Mouse (Mus musculus) erythroblast, adult 5-6 weeks (primary cell): ENCODE data around the gene Chrng. TPM values are rescaled to one million over a fixed set of nuclear protein-coding genes. Genes with fewer than 3 reads are reported as not detected.

Source experiments
- ATAC-seq: replicated peaks from 2 replicates; pipeline ENCODE4 v1.8.0; 2016; ENCODE audit warnings: moderate number of reproducible peaks, mild to moderate bottlenecking, moderate TSS enrichment, inconsistent platforms; ENCODE audit not compliant: poor library complexity, low FRiP score, severe bottlenecking
- total RNA-seq, 2 experiments: library from RNA; stranded (forward) in 1 of 2; stranded (reverse) in 1 of 2; fragments of 150-400 nt in 1 of 2; fragments of 200-764, 138-1000 nt in 1 of 2; gene quantifications; 2 replicates each; pipeline versions ENCODE4 v1.2.3 to v1.2.4; 2015 to 2017; ENCODE audit warnings: low replicate concordance in 2 of 2

Chrng gene
- total RNA-seq, 2 experiments from 2014 or later, result not detected

DNA sequence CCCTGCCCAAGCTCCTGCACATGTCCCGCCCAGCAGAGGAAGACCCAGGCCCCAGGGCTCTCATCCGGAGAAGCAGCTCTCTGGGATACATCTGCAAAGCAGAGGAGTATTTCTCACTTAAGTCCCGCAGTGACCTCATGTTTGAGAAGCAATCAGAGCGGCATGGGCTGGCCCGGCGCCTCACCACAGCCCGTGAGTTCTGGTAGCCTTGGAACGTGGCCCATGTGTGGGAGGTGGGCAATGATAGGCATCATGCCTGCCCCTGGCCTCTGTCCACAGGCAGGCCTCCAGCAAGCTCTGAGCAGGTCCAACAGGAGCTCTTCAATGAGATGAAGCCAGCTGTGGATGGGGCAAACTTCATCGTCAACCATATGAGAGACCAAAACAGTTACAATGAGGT, 7.2 kb upstream of the Chrng start:
- no peak for ATAC-seq

DNA sequence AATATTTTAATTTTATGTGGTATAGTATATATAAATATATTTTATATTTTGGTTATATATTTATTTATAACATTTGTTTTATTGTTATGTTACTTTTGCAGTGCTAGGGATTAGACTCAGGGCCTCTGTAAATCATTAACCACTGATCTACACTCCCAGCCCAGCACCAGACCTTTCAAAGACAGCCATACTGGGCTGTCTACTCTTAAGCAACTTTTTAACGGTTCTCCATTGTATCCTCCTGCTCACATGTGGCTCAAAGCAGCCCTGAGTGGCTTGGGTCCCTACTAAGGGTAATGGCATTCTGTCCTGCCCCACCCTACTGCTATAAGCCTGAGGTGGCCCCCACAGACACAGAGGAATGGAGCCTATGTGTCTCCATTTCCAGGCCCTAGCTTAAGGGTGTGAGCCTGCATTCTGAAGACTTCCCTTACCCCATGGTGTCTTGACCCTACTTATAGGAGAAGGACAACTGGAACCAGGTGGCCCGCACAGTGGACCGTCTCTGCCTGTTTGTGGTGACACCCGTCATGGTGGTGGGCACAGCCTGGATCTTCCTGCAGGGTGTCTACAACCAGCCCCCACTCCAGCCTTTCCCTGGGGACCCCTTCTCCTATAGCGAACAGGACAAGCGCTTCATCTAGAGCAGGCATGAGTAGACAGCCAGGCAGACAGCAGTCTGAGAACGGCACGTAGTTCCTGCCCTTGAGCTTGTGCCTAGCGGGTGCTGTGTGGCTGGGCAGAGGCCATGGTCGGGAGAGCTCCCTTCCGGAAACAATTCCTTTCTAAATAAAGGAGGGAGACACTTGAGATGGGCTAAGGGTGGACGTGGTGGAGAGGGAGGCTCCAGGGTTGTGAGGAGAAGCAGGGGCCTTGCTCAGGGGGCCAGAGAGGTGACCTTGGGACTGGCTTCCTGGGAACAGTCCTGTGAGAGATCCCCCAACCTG, 6.1 kb upstream of the Chrng start:
- no peak for ATAC-seq

DNA sequence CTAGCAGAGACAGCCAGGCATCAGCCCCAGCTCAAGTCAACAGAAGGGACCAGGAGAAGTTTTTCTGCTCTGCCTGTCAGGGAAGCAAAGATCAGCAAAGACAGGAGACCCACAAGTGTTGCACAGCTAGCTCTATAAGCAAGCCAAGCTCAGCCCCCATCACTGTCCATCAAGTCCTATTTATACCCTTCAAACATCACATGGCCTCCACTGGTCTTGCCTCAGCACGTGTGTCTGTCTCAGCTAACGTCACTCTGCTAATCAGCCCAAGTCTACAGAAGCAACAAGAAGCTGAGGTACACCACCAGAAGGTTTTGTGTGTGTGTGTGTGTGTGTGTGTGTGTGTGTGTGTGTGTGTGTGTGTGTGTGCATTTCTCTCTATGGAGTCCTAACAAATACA, 3.6 kb upstream of the Chrng start:
- ATAC-seq, result no peak

DNA sequence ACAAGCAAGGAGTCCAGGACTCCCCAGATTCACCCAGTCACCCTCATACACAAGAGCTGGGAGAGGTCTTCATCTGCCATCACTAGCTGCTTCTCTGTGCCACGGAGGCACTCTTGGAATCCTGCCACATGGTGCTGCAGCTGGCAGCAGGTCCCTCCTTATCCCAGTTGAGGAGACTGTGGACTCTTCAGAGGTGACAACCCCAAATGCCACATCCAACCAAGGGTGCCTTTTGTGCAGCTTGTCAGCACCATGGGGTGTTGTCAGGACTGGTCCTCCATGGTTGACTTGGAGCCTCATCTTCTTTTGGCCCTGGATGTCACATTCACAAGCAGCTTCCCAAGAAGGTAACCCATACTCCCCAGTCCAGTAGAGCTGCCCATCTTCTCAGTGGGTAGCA, 2.6 kb upstream of the Chrng start:
- ATAC-seq, result no peak

DNA sequence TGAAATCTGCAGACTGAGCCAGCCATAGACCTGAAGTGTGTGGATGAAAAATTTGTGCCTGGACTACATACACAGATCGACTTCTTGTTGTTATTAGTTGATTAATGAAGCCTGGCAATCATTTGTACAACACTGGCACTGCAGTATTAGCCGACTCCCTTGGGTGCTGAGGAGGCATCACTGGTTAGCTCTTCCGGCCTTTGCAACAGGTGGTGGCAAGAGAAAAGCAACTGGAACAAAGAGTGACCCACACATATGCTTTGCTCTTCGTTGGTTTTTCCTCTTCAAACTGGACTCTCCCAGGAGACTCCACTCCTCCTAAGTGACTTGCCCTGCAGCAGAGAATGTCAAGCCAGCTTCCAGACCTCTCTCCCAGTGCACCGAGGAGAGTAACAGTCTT, 678 bp upstream of the Chrng start:
- no peak for ATAC-seq

DNA sequence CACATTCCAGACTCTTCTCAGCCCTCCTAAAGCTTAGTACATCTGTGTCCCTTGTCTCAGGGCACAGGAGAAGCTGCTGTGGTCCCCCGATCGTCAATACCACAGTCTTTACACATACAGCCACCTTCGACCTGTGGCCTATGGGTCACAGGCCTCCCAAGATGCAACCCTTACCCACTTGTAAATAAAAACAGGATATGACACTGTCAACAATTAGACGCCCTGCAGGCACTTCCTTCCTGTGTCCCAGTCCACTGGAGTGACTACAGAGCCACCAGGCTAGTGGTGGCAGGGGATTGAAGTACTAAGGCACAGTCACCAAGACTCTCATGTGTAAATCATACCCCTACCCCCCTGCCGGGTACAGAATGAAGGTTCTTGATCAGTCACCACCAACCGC, 581 bp downstream of the Chrng start:
- no peak for ATAC-seq

DNA sequence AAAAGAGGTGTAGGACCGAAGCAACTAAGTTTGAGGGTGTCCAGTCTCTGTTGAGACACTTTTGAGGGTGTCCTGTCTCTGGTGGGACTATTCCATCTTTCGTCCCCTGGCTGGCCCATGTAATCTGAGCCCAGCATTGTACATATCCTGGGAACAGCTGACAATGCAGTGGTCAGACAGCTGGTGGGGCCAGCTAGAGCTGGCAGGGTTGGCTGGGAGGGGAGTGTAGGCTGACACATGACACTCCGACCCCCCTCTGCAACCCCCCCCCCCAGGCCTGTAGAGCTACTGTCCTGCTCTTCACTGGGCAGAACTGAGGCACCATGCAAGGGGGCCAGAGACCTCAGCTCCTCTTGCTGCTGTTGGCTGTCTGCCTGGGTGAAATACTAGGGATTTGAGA, 1.0 kb downstream of the Chrng start:
- no peak for ATAC-seq

DNA sequence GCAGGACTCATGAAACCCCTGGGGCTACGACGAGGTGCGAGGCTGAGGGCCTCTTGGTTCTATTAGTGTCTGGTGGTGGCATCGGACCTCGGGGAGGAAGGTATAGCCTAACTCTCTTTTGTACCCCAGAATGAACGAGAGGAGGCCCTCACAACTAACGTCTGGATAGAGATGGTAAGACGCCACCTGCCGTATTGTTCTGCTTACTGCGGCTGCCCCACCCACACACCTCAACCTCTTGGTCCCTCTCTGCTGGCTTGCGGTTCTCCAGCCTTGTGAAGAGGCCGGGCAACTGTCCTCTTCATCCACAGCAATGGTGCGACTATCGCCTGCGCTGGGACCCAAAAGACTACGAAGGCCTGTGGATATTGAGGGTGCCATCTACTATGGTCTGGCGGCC, 1.9 kb downstream of the Chrng start:
- no peak for ATAC-seq

DNA sequence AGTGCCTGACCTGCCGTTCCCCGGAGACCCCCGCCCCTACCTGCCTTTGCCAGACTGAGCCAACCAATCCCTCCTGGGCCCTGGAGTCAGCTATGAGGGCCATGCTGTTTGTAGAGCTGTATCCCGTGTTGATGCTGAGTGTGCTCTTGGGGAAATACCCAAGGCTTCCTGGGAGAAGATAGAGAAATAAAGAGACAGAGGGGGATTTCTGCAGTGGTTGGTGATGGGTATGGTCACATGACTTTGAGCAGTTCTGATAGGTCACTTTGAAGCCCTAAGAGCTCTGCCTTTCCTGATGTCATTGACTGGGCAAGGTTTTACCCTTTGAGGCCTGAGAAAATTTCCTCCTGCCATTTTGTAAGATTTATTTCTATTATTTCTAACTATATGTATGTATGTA, 7.0 kb downstream of the Chrng start:
- no peak for ATAC-seq

DNA sequence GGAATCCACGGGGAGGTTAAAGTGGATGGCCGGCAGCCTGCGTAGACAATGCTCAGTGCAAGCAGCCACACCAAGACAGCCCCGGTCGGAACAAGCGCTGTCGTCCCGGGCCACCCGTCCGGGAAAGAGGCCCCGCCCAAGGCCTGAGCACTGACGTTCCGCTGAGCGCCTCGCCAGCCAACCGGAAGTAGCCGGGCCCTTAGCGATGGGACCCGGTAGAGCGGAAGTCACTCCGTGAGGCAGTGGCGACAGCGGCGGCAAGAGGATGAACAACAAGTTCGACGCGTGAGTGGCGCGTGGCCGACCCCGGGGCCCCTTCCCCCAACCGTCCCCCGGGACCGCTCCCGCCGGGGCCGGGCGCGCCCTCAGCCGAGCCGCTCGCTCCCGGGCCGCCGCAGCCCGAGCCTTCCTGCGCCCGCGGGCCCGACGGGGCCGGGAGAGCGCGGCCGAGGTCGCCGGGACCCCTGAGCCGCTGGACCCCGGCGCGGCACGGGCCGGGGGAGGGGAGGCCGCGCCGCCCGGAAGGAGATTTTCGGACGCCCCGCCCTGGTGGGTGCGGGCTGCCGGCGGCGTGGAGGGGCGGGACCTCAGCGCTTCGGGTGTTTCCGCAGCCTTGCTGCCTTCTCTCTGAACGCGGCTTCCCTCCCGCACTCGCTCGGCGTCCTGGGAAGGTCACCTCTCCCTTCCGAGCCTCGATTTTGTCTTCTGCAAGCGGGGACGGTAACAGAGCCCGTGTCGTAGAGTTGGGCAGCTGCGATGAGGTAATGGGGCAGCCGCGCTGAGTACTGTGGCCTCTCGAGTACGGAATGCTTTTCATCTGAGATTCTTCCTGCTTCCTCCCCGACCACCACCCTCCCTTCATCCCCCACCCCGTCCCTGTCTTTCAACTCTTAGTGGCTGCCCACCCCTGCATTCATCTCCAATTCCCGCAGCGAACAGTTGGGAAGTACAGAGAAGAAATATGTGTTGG, 9.6 kb downstream of the Chrng start, which contains the start of gene Eif4e2:
Eif4e2 (plus strand) TSS at position 180 of the 970 bp plus-strand sequence.
- peak; percentile 95 for ATAC-seq

DNA sequence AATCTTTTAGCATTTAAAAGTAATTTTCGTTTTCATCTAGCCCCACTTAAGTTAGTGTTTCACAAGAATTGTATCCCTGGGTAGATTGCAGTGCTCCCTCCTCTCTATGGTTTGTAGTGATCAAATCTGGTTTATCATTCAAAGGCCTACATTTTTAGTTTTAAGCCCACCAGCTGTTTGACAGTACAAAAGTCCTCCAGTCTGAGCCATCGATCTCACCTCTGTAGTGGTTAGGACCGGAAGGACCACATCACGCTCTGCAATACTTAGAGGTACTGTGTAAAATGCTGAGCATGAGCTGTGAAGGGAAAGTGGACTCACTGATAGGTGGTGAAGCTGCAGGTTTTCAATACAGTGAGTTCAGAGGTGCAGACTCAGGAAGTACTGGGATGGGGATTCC, 10.3 kb downstream of the Chrng start:
- no peak for ATAC-seq

DNA sequence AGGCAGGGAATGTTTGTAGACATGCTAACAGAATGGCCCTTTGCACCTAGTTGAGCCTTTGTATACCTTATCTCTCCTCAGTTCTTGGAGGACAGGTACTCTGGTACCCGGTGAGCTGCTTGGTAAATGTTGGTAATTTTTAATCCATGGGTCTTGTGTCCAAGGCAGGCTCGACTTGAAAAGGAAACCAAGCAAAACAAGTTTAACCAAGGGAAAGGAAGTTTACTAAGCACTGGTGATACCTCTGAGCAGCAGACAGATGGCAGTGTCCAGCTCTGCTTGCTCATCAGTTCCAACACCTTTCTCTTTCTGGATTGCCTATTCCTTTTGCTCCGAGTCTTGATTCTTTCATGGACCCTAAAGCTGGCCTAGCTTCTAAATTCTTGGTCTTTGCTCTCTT, 13.5 kb downstream of the Chrng start:
- ATAC-seq, result no peak

DNA sequence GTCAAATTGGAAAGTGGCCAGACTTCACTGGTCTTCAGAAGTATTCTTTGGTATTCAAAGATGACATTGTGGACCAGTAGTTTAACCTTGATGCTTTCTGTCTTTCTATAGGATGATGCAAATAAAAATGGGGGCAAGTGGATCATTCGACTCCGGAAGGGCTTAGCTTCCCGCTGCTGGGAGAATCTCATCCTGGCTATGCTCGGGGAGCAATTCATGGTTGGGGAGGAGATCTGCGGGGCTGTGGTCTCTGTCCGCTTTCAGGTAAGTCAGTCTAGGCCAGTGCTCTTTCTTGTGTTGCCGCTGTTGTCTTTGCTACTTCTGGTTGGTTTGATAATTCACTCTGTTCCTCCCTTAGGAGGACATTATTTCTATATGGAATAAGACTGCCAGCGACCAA, 21.3 kb downstream of the Chrng start:
- ATAC-seq, result no peak

DNA sequence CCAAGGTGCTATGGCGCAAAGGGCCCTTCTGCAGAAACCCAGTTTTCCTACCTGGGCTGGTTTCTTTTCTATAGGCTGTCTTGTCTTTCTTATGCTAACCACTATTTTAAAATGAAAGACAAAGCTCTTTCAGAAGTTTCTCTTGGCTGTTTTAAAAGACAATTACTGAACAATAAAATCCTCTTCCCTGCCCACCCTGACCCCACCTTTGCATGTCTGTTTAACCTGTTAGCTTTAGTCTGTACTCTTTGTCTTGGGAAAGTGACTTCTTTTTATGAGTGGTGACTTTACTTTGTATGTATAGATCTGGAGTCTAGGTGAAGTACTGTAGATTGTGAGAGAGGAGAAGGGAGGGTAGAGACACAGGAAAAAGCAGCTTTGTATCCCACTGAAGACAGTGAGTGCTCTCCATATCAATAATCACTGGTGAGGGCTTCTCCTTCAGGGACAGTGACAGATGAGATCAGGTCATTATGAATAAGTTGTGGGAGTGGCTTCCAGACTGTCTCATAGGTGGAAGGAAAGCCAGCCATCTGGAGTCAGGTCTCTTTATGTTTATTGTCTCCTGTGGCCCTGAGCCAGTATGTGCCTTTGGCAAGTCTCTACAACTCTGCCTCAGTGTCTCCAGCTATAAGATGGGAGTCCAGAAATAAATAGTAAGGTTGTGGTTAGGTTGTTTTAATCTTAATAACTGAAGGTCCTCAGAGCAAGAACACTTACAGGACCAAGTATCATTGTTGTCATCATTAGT, 22.1 kb downstream of the Chrng start:
- ATAC-seq, result no peak

DNA sequence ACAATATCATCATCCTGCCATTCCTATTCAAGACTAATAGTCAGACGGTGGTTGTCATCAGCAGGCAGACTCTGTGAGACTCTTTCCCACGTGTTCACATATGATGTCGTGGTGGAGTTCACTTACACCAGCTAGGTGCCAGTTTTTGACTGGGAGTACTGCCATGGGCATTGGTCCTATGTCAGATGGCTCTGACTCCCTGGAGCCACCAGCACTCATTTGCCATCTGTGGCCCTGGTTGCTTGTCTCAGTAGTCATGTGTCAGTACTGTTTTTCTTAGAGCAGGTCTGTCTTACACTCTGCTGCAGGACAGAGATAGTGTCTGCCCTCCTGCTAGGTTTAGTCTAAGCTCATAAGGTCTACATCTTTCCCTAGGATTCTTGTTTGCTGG, 22.7 kb downstream of the Chrng start:
- ATAC-seq, result no peak

DNA sequence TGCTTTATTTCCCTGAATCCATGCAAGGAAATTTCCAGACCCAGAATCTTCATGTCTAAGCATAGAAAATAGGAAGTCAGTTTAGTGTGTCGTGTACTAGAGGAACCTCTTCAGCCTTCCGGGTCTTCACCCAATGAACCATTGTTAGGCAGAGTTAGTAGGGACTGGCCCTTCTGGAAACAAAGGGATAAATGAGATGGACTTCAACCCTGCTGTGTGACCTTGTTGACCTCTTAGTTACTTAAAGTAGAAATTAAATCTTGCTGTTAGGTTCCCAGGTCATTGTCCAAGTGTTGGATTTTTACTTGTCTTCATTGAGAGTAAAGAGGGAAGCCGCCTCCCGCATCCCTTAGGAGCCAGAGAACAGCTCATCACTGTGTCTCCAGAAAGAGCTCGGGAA, 26.1 kb downstream of the Chrng start:
- no peak for ATAC-seq

DNA sequence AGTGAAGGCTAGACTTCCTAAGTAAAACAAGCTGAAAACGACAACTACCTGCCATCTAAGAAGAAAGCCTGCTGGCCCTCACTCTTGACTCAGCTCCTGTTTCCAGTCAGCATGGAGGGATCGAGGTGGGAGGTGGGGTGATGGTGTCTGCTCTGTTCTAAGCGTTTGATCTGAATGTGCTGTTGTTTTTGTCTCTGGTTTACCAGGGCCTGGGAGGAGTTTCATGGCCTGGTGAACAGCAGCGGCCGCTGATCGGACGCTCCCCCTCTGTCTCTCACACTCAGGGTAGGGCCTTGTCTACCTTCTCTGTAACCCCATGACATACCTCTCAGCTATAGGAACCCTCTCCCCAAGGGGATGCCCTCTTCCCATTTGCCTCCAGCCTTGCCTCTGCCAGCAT, 27.7 kb downstream of the Chrng start:
- ATAC-seq, result no peak

DNA sequence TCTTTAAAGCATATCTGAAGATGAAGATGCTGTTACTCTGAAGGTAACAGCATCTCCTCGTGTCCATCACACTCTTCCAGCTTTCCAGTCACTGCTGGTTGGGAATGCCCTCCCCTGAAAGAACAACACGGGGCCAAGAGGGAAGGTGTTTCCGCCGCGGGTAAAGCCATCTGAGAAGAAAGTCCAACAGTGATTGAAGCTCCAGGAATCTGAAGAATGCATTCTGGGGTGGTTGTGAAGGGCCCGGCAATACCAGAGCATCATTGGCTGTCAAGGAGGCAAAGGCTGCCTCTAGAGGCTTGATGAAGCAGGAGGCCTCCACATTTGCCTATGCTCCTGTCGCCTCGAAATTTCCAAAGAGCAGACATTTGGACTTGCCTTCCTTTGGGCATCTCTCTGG, 34.6 kb downstream of the Chrng start:
- no peak for ATAC-seq

DNA sequence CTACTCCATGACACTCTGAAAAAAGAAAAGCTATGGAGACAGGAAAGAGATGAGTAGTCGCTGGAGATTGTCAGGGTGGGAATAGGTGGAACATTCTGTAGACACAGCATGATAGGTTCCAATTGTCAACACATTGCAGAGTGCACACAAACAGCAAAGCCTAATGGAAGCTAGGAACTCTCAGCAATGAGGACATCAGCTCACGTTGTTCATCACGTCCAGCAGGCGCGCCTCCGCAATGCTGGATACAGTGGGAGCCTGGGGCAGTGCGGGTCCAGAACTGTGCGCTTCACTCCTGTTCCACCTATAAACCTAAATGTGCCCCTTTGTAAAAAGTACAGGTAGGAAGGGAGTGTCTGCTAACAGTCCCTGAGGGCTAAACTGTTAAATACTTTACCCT, 38.6 kb downstream of the Chrng start:
- no peak for ATAC-seq

DNA sequence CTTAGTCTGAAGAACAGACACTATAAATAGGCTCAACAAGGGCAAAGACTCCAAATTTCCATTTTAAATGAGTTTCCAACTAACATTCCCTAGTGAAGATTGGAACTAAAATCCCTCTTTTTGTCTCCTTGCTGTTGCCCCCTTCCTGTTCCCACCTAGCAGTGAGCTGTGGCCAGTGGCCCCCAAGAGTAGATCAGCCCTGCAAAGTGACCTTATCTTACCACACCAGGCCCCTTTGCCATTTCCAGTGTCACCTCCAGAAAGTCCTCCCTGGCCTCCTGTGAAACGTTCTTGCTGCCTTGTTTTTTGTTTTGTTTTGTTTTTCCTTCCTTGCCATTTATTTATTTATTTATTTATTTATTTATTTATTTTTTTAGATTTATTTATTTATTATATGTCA, 41.0 kb downstream of the Chrng start:
- ATAC-seq, result no peak
